Mouse (Mus musculus) heart, embryonic 12.5 days (tissue): ENCODE measurements around the gene Sacs. TPM values are rescaled to one million over a fixed set of nuclear protein-coding genes. Genes with fewer than 3 reads are reported as not detected.

ENCODE experiments used
- ATAC-seq: fragments of 200-750 bp; cut with Nextera tagmentation; 2 replicates; pipeline ENCODE4 v1.8.0; 2017; ENCODE audit warnings: moderate TSS enrichment, moderate library complexity; ENCODE audit not compliant: insufficient number of reproducible peaks, low FRiP score
- H3K27ac ChIP-seq: fragments of 300-500 bp; sonication (generic); 2 replicates; pipeline ENCODE4 v1.5.1; 2016; ENCODE audit warnings: mild to moderate bottlenecking, moderate library complexity; ENCODE audit not compliant: poor library complexity, severe bottlenecking
- H3K27me3 ChIP-seq: fragments of 300-500 bp; sonication (generic); replicated peaks from 2 replicates; pipeline ENCODE4 v1.6.1; 2016; ENCODE audit warnings: mild to moderate bottlenecking, moderate library complexity
- H3K36me3 ChIP-seq: fragments of 300-500 bp; sonication (generic); 2 replicates; pipeline ENCODE4 v1.6.1; 2016; ENCODE audit warnings: mild to moderate bottlenecking, moderate library complexity
- H3K4me1 ChIP-seq: fragments of 300-500 bp; sonication (generic); replicated peaks from 2 replicates; pipeline ENCODE4 v1.6.1; 2016; ENCODE audit warnings: mild to moderate bottlenecking
- H3K4me2 ChIP-seq: fragments of 300-500 bp; sonication (generic); 2 replicates; pipeline ENCODE4 v1.6.1; 2016; ENCODE audit warnings: mild to moderate bottlenecking, moderate library complexity
- H3K4me3 ChIP-seq: fragments of 300-500 bp; sonication (generic); 2 replicates; pipeline ENCODE4 v1.5.1; 2016; ENCODE audit warnings: mild to moderate bottlenecking
- H3K9ac ChIP-seq: fragments of 300-500 bp; sonication (generic); 2 replicates; pipeline ENCODE4 v1.6.1; 2016; ENCODE audit warnings: mild to moderate bottlenecking, moderate library complexity
- H3K9me3 ChIP-seq: fragments of 300-500 bp; sonication (generic); replicated peaks from 2 replicates; pipeline ENCODE4 v1.6.1; 2016; ENCODE audit warnings: mild to moderate bottlenecking, moderate library complexity
- WGBS: fragments of 180-500 bp; shearing (Covaris S2); methylation state at CpG from one replicate; pipeline ENCODE4 v1.1.7; 2016; 5-methylcytosine and 5-hydroxymethylcytosine counted together
- polyA plus RNA-seq: library from polyadenylated mRNA; unstranded; fragments of >200 nt; fragmentation: Nextera tagmentation; extraction: Ambion mirVana; gene quantifications from 2 replicates; pipeline ENCODE4 v1.2.1, GENCODE M21; 2016

The Sacs gene
- polyA plus RNA-seq, 1 experiment from 2014 or later = 6.3 TPM

DNA sequence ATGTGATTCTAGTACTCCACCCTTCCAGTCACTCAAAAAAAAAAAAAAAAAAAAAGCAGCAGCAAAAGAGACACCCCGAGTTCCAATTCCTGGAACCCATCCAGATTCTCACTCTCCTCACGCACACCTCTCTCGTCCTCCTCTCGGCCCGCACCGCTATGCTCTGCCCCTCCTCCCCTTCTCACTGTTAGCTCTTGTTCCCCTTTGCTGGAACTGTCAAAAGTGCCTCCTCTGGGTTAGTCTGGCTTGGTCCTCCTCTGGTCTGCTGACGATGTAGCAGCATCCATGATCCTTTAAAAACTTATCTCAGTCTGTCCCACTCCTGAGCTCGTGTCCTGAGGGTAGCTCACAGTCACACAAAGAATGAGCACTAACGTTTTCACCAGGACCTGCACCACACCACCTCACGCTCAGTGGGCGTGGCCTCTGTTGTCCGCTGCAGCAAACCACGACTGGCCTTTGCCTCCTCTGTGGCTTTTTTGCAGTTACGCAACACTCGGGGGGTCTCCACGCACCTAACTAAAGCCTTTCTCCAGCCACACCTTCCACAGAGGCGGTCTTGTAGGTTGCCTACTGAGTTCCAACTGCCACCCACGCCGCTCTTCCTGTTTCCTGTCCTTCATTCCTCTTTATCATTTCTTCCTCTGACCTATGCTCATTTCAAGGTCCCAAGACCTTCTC is 150.5 kb downstream of the Sacs start:
- no peak for ATAC-seq
- Histone ChIP-seq H3K36me3 (no peaks in the 10 kb centered on the region), H3K27ac (no peak overlapping the region), H3K9me3 (no peaks in the 10 kb centered on the region), H3K4me1 (0 out of 2 replicates have a peak, but pooled peaks cover 4% of the 10 kb centered on the region), H3K4me3 (no peak overlapping the region), H3K4me2 (peak overlapping the region; percentile 22; the same call in 1 of the 2 replicates), H3K27me3 (no peaks in the 10 kb centered on the region), H3K9ac (no peak overlapping the region)
- 61% methylated on average over 19 of the region's 19 CpGs for WGBS

Other genes starting within 250 kb of the Sacs start
- gene Tnfrsf19, start 92.0 kb upstream of the Sacs start, polyA plus RNA-seq = 28.4 and 28.9 TPM in 2 replicates
- 6.6 and 6.7 TPM in 2 replicates for gene Sgcg, start 120.0 kb downstream of the Sacs start, polyA plus RNA-seq
- 0.37 and 0.89 TPM in 2 replicates for gene Arl11, start 171.3 kb downstream of the Sacs start, polyA plus RNA-seq
- gene Ebpl, start 222.0 kb downstream of the Sacs start, polyA plus RNA-seq = 6.1 TPM in 2 replicates